Mouse (Mus musculus) cerebellum, adult 2 months (tissue): ENCODE data around the gene P3h3. TPM values are rescaled to one million over a fixed set of nuclear protein-coding genes. Genes with fewer than 3 reads are reported as not detected.

Experiments used
- DNase-seq, 2 experiments: peaks; one replicate each; pipeline ENCODE4 v3.0.0; 2021
- H3K27ac ChIP-seq: fragments of 200-500 bp; 2 replicates; pipeline ENCODE4 v1.5.1; 2012; ENCODE audit warnings: low read length, control low read depth, inconsistent platforms; ENCODE audit not compliant: insufficient read depth
- H3K27me3 ChIP-seq: fragments of 200-500 bp; 2 replicates; pipeline ENCODE4 v1.6.1; 2012; ENCODE audit warnings: inconsistent platforms, mild to moderate bottlenecking, low read length, moderate library complexity; ENCODE audit not compliant: control insufficient read depth, insufficient read depth
- H3K4me1 ChIP-seq: fragments of 200-500 bp; 2 replicates; pipeline ENCODE4 v1.6.1; 2011; ENCODE audit warnings: low read length; ENCODE audit not compliant: control insufficient read depth, insufficient read depth
- H3K4me3 ChIP-seq: fragments of 200-500 bp; replicated peaks from 2 replicates; pipeline ENCODE3; 2011; ENCODE audit warnings: mild to moderate bottlenecking, low read depth, low read length, control low read depth; ENCODE audit not compliant: insufficient read depth
- CTCF ChIP-seq: fragments of 200-500 bp; IDR thresholded peaks from 2 replicates; pipeline ENCODE4 v1.5.1; 2011; ENCODE audit warnings: low read depth, mild to moderate bottlenecking, control low read depth, low read length, moderate library complexity, borderline replicate concordance; ENCODE audit not compliant: insufficient read depth
- POLR2A ChIP-seq: fragments of 200-500 bp; IDR thresholded peaks from 2 replicates; pipeline ENCODE4 v1.6.1; 2011; ENCODE audit warnings: low read length, control low read depth, borderline replicate concordance; ENCODE audit not compliant: insufficient read depth
- WGBS: fragments of 180-500 bp; shearing (Covaris S2); methylation state at CpG from one replicate; pipeline ENCODE4 v1.1.7; 2018; 5-methylcytosine and 5-hydroxymethylcytosine counted together
- polyA plus RNA-seq: library from polyadenylated mRNA; depleted of rRNA; stranded (reverse); fragments of >200 nt; gene quantifications from 2 replicates; pipeline ENCODE4 v1.2.3, GENCODE M21; 2012; rRNA removed

Gene P3h3
- 106 and 112 TPM in 2 replicates for polyA plus RNA-seq

GRCm38 (mm10) chr6:124856916-124857839 lies at the start of gene P3h3:
Gene P3h3, minus strand, starts transcription at chr6:124857752.
- Histone ChIP-seq H3K27me3 (no peaks in the 10 kb centered on the region), H3K4me1 (peaks cover 24% of the 10 kb centered on the region), H3K4me3 (peak within 1 kb of the TSS; percentile 88), H3K27ac (peak within 1 kb of the TSS; percentile 96)
- under 1% methylated on average over 86 of the region's 86 CpGs for WGBS
- TF ChIP-seq POLR2A (peak; percentile 66; the same call in 1 of the 2 replicates), CTCF (peak; percentile 74)
- DNase-seq = peak; percentile 92 to 93

- Histone ChIP-seq H3K27me3 (no peaks in the 10 kb centered on the region), H3K4me3 (peak overlapping the region; percentile 50), H3K27ac (peak overlapping the region; percentile 97), H3K4me1 (peaks cover 15% of the 10 kb centered on the region)
- TF ChIP-seq POLR2A (no peak), CTCF (no peak)
- 14% methylated on average over 16 of the region's 16 CpGs for WGBS
- DNase-seq = peak; percentile 46 to 49
These were observed 47.7 kb upstream of the P3h3 start for GRCm38 (mm10) chr6:124904991-124905860.

DNA sequence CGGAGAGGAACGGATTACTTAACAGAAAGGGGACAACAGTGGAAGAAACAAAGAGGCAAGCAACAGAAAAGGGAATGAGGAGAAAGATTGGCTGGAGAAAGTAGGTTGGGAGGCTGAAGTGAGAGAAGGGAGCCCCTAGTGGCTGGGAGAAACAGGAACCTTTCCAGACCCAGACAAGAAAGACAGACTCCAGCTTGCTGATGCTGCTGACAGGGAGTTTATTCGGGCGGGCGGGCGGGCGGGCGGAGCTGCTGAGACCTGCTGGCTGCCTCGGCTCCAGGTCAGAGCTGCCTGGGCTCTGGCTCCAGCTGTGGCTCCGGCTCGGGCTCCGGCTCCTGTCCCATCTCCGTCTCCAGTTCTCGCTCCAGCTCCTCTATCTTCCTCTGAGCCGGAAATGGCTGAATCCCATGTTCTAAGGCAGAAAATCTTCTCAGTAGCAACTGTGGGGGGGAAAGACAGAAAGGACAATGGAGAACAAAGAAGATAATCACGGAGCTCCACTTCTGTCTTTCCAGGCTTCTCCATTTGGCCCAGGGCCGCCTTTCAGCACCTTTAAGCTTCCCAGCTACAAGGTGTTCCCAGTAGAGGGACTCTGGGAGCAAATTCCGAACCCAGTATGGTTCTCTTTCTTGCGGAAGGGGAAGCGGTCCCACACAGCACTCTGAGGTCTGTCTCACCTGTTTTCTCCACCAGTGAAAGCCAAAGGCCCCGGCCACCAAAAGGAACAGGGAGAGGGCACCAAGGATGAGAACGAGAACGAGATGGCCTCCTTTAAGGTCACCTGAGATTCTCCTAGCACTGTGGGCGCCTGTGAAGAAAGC lies 46.8 kb upstream of the P3h3 start:
- Histone ChIP-seq H3K27ac (peak overlapping the region; percentile 99), H3K4me3 (peak overlapping the region; percentile 71), H3K4me1 (peaks cover 15% of the 10 kb centered on the region), H3K27me3 (no peaks in the 10 kb centered on the region)
- 4% methylated on average over 24 of the region's 24 CpGs for WGBS
- TF ChIP-seq CTCF (peak; percentile 73), POLR2A (no peak)
- DNase-seq = peak; percentile 82 to 90

DNA sequence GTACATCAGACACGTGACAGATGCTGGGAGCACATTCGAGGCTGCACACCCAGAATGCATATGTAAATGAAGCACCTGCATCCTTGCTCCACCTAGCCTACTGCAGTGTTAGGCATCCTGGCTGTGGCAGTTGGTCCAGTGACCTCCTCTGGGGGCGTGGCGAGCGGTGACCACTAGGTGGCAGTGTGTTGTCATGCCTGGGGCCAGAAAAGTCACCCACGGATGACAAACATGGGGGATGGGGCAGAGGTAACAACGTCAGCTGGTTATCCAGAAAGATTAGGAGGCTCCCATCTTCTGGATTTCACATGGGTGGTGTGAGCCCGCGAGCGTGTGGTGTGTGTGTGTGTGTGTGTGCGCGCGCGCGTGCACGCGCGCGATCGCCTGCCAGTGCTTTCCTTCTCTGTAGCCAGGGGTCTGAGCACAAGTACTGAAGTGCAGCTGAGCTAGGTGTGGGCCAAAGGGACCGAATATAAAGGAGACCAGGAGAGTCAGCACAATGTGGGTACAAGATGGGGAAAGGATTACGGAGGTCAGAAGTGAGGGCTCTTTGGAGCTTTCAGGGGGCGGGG lies 46.1 kb upstream of the P3h3 start:
- DNase-seq = peak; percentile 96 to 99
- Histone ChIP-seq H3K27ac (peak overlapping the region; percentile 99), H3K4me3 (peak overlapping the region; percentile 71), H3K27me3 (no peaks in the 10 kb centered on the region), H3K4me1 (peaks cover 15% of the 10 kb centered on the region)
- under 1% methylated on average over 23 of the region's 23 CpGs for WGBS
- TF ChIP-seq POLR2A = peak; percentile 54; the same call in 1 of the 2 replicates
- peak; percentile 96 for TF ChIP-seq CTCF

GRCm38 (mm10) chr6:124901851-124902250 lies 44.3 kb upstream of the P3h3 start:
- no peak for TF ChIP-seq CTCF
- TF ChIP-seq POLR2A = no peak
- no peak overlapping the region for H3K4me3 ChIP-seq
- H3K27me3 ChIP-seq = no peaks in the 10 kb centered on the region
- DNase-seq = no peak
- no peak overlapping the region for H3K27ac ChIP-seq
- peaks cover 15% of the 10 kb centered on the region for H3K4me1 ChIP-seq

- H3K4me1 ChIP-seq = peaks cover 15% of the 10 kb centered on the region
- TF ChIP-seq POLR2A (no peak), CTCF (no peak)
- WGBS = 54% methylated on average over 10 of the region's 10 CpGs
- H3K27ac ChIP-seq = no peak overlapping the region
- H3K27me3 ChIP-seq = no peaks in the 10 kb centered on the region
- peak in 1 of 2 experiments; percentile 48 for DNase-seq
- H3K4me3 ChIP-seq = no peak overlapping the region
These were observed 43.4 kb upstream of the P3h3 start for GRCm38 (mm10) chr6:124900801-124901480.
